ENCODE assay signal across 15 mouse cellular contexts in genomic region chr2:60696559-60696958, GRCm38 (mm10). TPM values are rescaled to one million over a fixed set of nuclear protein-coding genes. Genes with fewer than 3 reads are reported as not detected.
"Had no signal": no experiment of that assay in that cellular context is flagged by ENCODE, and none has a peak within 500 bp of the region (broad histone marks: within the 10 kb centered on the region; RNA-seq: fewer than 3 reads in every experiment).

No protein-coding gene starts in this region.

- H3K27me3 ChIP-seq: limb, embryonic 15.5 days; liver, embryonic 12.5 days had no signal

- H3K36me3 ChIP-seq: limb, embryonic 15.5 days; liver, embryonic 12.5 days; midbrain, embryonic 10.5 days had no signal

- H3K27ac ChIP-seq: kidney, postnatal 0 days; limb, embryonic 15.5 days; liver, embryonic 12.5 days; midbrain, embryonic 10.5 days had no signal

- DNase-seq: kidney, adult 8-10 months; kidney, postnatal 36 days; layer of hippocampus, adult 9-11 months; layer of hippocampus, postnatal 36 days; lung, postnatal 36 days; right cerebral cortex, adult 18-20 months; right cerebral cortex, postnatal 25 days; thymus, postnatal 36 days had no signal

- H3K4me3 ChIP-seq: limb, embryonic 15.5 days; liver, embryonic 12.5 days; midbrain, embryonic 10.5 days had no signal

- H3K9ac ChIP-seq: limb, embryonic 15.5 days; liver, embryonic 12.5 days had no signal

- H3K9me3 ChIP-seq: limb, embryonic 15.5 days; liver, embryonic 12.5 days; midbrain, embryonic 10.5 days had no signal

- ATAC-seq: inflammation-experienced regulatory T-cells, adult 6 months; liver, embryonic 12.5 days had no signal

- H3K4me2 ChIP-seq: limb, embryonic 15.5 days; liver, embryonic 12.5 days had no signal

- H3K4me1 ChIP-seq: liver, embryonic 12.5 days had no signal

RNA-seq across cellular contexts. Expression of gene Itgb6, which starts 25.9 kb away (rescaled TPM):
- polyA plus RNA-seq: inflammation-experienced regulatory T-cells, adult 6 months; midbrain, embryonic 16.5 days; testis, adult 2 months had no signal
